Mouse (Mus musculus) lung, postnatal 0 days (tissue): ENCODE measurements around the gene Nfil3. TPM values are rescaled to one million over a fixed set of nuclear protein-coding genes. Genes with fewer than 3 reads are reported as not detected.

Experiments used
- ATAC-seq: fragments of 200-750 bp; cut with Nextera tagmentation; 2 replicates; pipeline ENCODE4 v1.8.0; 2017; ENCODE audit warnings: moderate library complexity
- DNase-seq: peaks from one replicate; pipeline ENCODE4 v3.0.0-alpha.2; 2016; ENCODE audit warnings: low spot score
- H3K27ac ChIP-seq: fragments of 300-500 bp; sonication (generic); 2 replicates; pipeline ENCODE4 v1.5.1; 2014; ENCODE audit warnings: antibody characterized with exemption, mild to moderate bottlenecking, low read length, mixed read lengths
- H3K27me3 ChIP-seq: fragments of 300-500 bp; sonication (generic); replicated peaks from 2 replicates; pipeline ENCODE4 v1.6.1; 2014; ENCODE audit warnings: low read length, mixed read lengths; ENCODE audit not compliant: insufficient read depth
- H3K36me3 ChIP-seq: fragments of 300-500 bp; sonication (generic); 2 replicates; pipeline ENCODE4 v1.6.1; 2014; ENCODE audit warnings: low read length, mixed read lengths; ENCODE audit not compliant: insufficient read depth
- H3K4me1 ChIP-seq: fragments of 300-500 bp; sonication (generic); 2 replicates; pipeline ENCODE4 v1.6.1; 2014; ENCODE audit warnings: antibody characterized with exemption, low read depth, low read length, mixed read lengths; ENCODE audit not compliant: insufficient read depth
- H3K4me2 ChIP-seq: fragments of 300-500 bp; sonication (generic); replicated peaks from 2 replicates; pipeline ENCODE4 v1.6.1; 2014; ENCODE audit warnings: low read depth, mild to moderate bottlenecking, low read length, moderate library complexity, mixed read lengths
- H3K4me3 ChIP-seq: fragments of 300-500 bp; sonication (generic); 2 replicates; pipeline ENCODE4 v1.5.1; 2014; ENCODE audit warnings: low read depth, low read length
- H3K9ac ChIP-seq: fragments of 300-500 bp; sonication (generic); replicated peaks from 2 replicates; pipeline ENCODE4 v1.6.1; 2014; ENCODE audit warnings: low read depth, mild to moderate bottlenecking
- H3K9me3 ChIP-seq: fragments of 300-500 bp; sonication (generic); 2 replicates; pipeline ENCODE4 v1.6.1; 2016; ENCODE audit warnings: low read length, mixed read lengths
- CTCF ChIP-seq: IDR thresholded peaks from 2 replicates; pipeline ENCODE4 v1.5.1; 2016; ENCODE audit warnings: antibody characterized with exemption, mild to moderate bottlenecking
- EP300 ChIP-seq: IDR thresholded peaks from 2 replicates; pipeline ENCODE4 v1.6.1; 2016; ENCODE audit warnings: antibody characterized with exemption, mild to moderate bottlenecking, control low read depth
- WGBS: fragments of 180-500 bp; shearing (Covaris S2); extraction: QIAGEN DNeasy Blood & Tissue Kit; methylation state at CpG from one replicate; pipeline ENCODE4 v1.1.7; 2014; 5-methylcytosine and 5-hydroxymethylcytosine counted together
- polyA plus RNA-seq: library from polyadenylated mRNA; unstranded; fragments of >200 nt; fragmentation: Nextera tagmentation; extraction: Ambion mirVana; gene quantifications from 2 replicates; pipeline ENCODE4 v1.2.1, GENCODE M21; 2015

Gene Nfil3
- polyA plus RNA-seq, 1 experiment from 2014 or later, result 18.7 TPM

GRCm38 (mm10) chr13:52979331-52980051 is 1.4 kb downstream of the Nfil3 start:
- H3K4me1 ChIP-seq, result peaks cover 9% of the 10 kb centered on the region; the same call in 1 of the 2 replicates
- TF ChIP-seq EP300, result 0 out of 2 replicates have a peak, but pooled peaks have one; percentile 17
- no peak for TF ChIP-seq CTCF
- H3K4me3 ChIP-seq, result peak overlapping the region; percentile 86
- H3K27me3 ChIP-seq, result no peaks in the 10 kb centered on the region
- peak overlapping the region; percentile 99 for H3K4me2 ChIP-seq
- peak overlapping the region; percentile 89 for H3K9ac ChIP-seq
- peak; percentile 78 for DNase-seq
- H3K27ac ChIP-seq, result peak overlapping the region; percentile 98
- H3K9me3 ChIP-seq, result no peaks in the 10 kb centered on the region
- H3K36me3 ChIP-seq, result no peaks in the 10 kb centered on the region
- WGBS, result 1% methylated on average over 22 of the region's 22 CpGs
- ATAC-seq, result no peak

DNA sequence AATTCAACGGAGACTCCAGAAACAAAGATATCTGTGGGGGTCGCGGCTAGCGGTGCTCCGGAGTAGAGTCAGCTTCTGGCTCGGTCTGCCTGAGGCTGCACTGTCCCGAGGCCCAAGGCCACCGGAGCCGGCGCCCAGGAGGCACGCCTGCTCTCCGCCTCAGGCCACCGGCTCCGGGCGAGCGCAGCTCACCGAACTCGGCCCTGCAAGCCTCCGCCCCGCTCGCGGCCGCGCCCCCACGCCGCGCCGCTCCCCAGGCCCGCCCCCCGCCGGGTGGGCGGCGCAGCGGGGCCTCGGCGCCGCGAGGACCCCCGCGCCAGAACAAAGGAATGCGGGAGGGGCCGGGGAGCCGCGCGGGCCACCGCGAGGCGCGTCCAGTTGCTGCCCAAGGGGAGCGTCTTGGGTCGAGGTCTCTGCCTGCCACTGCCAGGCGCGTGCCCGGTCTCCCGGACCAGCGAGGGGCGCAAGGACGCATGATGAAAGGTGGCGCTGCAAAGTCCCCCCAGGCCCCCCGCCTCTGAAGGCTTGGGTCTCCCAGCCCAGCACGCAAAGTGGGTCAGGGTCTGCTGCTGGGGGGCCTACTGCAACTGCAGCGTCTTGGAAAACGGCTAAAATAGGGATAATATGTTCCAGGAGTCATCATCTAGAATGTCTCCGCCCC is 2.4 kb downstream of the Nfil3 start:
- Histone ChIP-seq H3K9ac (peak overlapping the region; percentile 54), H3K9me3 (no peaks in the 10 kb centered on the region), H3K4me1 (peaks cover 9% of the 10 kb centered on the region; the same call in 1 of the 2 replicates), H3K27me3 (no peaks in the 10 kb centered on the region), H3K36me3 (no peaks in the 10 kb centered on the region), H3K4me3 (peak overlapping the region; percentile 86), H3K4me2 (peak overlapping the region; percentile 99), H3K27ac (peak overlapping the region; percentile 66)
- DNase-seq, result peak; percentile 58
- TF ChIP-seq EP300 (no peak), CTCF (no peak)
- no peak for ATAC-seq
- 1% methylated on average over 51 of the region's 64 CpGs for WGBS

GRCm38 (mm10) chr13:52977757-52978156 is 3.1 kb downstream of the Nfil3 start:
- H3K4me1 ChIP-seq, result peaks cover 9% of the 10 kb centered on the region; the same call in 1 of the 2 replicates
- no peaks in the 10 kb centered on the region for H3K36me3 ChIP-seq
- H3K4me2 ChIP-seq, result peak overlapping the region; percentile 99
- TF ChIP-seq EP300 (no peak), CTCF (no peak)
- peak overlapping the region; percentile 54 for H3K9ac ChIP-seq
- no peak for DNase-seq
- peak overlapping the region; percentile 86 for H3K4me3 ChIP-seq
- H3K9me3 ChIP-seq, result no peaks in the 10 kb centered on the region
- peak overlapping the region; percentile 66; the same call in 1 of the 2 replicates for H3K27ac ChIP-seq
- no peak for ATAC-seq
- WGBS, result 24% methylated on average over 4 of the region's 4 CpGs
- H3K27me3 ChIP-seq, result no peaks in the 10 kb centered on the region

- no peak overlapping the region; the same call in none of the 2 replicates for H3K4me3 ChIP-seq
- H3K27me3 ChIP-seq, result no peaks in the 10 kb centered on the region
- H3K9me3 ChIP-seq, result no peaks in the 10 kb centered on the region
- no peaks in the 10 kb centered on the region for H3K36me3 ChIP-seq
- TF ChIP-seq EP300 (no peak), CTCF (no peak)
- ATAC-seq (no peak), DNase-seq (no peak)
- peak overlapping the region; percentile 99 for H3K4me2 ChIP-seq
- H3K4me1 ChIP-seq, result peaks cover 9% of the 10 kb centered on the region; the same call in 1 of the 2 replicates
- peak overlapping the region; percentile 54; the same call in 1 of the 2 replicates for H3K27ac ChIP-seq
- WGBS, result 81% methylated on average over 9 of the region's 9 CpGs
- no peak overlapping the region for H3K9ac ChIP-seq
These were observed 3.7 kb downstream of the Nfil3 start for GRCm38 (mm10) chr13:52977221-52977609.

DNA sequence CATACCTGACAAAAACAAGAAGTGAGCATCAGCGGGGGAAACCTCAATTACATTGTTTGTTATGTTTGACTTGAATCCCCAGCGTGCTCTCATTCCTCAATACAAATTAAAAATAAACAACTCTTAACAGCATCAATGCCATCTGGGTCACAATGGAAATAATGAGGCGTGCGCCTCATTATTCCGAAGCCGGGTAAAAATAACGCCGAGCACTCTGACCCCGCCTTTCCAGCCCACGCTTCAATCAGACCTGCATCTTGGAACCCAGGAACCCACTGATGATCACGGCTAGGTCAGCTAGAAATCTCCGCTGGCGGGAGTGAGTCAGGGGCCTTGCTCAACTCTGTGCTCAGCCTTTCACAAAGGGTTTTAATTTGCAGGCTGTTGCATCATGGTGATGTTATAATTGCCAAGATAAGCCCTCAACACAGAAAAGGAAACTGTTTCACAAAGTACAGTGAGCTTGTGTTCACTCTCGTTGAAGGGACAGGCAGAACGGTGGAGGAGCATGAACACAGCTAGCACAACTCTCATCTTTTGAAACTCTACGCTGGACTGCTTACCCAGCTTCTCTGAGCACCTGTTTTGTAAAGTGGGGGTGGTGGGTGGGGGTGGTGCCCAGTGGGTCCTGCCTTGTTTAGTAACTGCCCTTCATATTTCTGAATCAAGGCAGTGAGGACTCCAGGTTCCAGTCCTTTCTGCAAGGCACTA is 4.2 kb downstream of the Nfil3 start:
- no peaks in the 10 kb centered on the region for H3K9me3 ChIP-seq
- no peaks in the 10 kb centered on the region for H3K36me3 ChIP-seq
- peak overlapping the region; percentile 54; the same call in 1 of the 2 replicates for H3K27ac ChIP-seq
- H3K4me2 ChIP-seq, result peak overlapping the region; percentile 99
- no peaks in the 10 kb centered on the region for H3K27me3 ChIP-seq
- TF ChIP-seq CTCF, result no peak
- peak; percentile 86 for TF ChIP-seq EP300
- H3K9ac ChIP-seq, result no peak overlapping the region
- peaks cover 9% of the 10 kb centered on the region; the same call in 1 of the 2 replicates for H3K4me1 ChIP-seq
- WGBS, result 39% methylated on average over 16 of the region's 16 CpGs
- ATAC-seq (peak; percentile 6), DNase-seq (peak; percentile 95)
- H3K4me3 ChIP-seq, result no peak overlapping the region; the same call in 1 of the 2 replicates

DNA sequence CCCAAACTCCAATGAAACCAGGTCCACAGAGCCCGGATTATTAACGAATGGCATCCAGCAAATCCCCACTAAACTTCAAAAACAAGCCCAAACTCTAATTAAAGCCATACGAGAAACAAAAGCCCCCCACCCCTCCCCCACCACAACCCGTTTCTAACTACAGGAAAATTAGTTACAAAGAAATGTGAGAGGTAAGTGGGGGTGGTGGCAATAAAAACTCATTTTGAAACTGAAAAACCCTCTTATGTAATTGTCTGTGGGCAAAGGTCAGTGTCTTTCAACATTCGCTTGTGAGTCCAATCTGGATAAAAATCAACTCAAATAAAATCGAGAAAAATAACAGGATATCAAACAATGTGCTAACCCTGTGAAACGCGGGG is 4.8 kb downstream of the Nfil3 start:
- 43% methylated on average over 8 of the region's 8 CpGs for WGBS
- TF ChIP-seq EP300 (no peak), CTCF (no peak)
- peak overlapping the region; percentile 99; the same call in 1 of the 2 replicates for H3K4me2 ChIP-seq

More for the DNA sequence above, 4.8 kb downstream of the Nfil3 start:
- H3K27ac ChIP-seq, result no peak overlapping the region
- no peaks in the 10 kb centered on the region for H3K9me3 ChIP-seq
- H3K9ac ChIP-seq, result no peak overlapping the region
- peaks cover 9% of the 10 kb centered on the region; the same call in 1 of the 2 replicates for H3K4me1 ChIP-seq
- ATAC-seq, result no peak
- H3K27me3 ChIP-seq, result no peaks in the 10 kb centered on the region
- no peaks in the 10 kb centered on the region for H3K36me3 ChIP-seq
- DNase-seq, result peak; percentile 45
- no peak overlapping the region for H3K4me3 ChIP-seq
